Mouse (Mus musculus) heart, adult 9 months (tissue): Measurements from ENCODE around the gene Sult5a1.

Experiments used
- DNase-seq, 2 experiments: peaks; one replicate each; pipeline ENCODE4 v3.0.0; 2022; ENCODE audit warnings: low spot score in 2 of 2

Sult5a1 gene

GRCm38 (mm10) chr8:123101735-123102685 is 56.1 kb downstream of the Sult5a1 start, which contains the start of gene Rpl13:
Gene Rpl13 (plus strand): TSS chr8:123102350.
- peak; percentile 97 for DNase-seq

- no peak for DNase-seq
Measured at GRCm38 (mm10) chr8:123101244-123101643, 56.9 kb downstream of the Sult5a1 start.

GRCm38 (mm10) chr8:123100288-123100687 is 57.8 kb downstream of the Sult5a1 start:
- DNase-seq, result no peak

GRCm38 (mm10) chr8:123097786-123098584 is 60.1 kb downstream of the Sult5a1 start:
- no peak for DNase-seq

GRCm38 (mm10) chr8:123097216-123097615 is 60.9 kb downstream of the Sult5a1 start:
- DNase-seq, result no peak
